Mouse (Mus musculus) kidney, adult 9 months (tissue): ENCODE measurements around the gene Kifc1.
"Not testable (repeated sequence)": the region's sequence is repeated elsewhere in the genome, so short reads cannot be mapped to it uniquely, and the experiment has no call there.

ENCODE experiments used
- DNase-seq: peaks from one replicate; pipeline ENCODE4 v3.0.0; 2022

The Kifc1 gene

GRCm38 (mm10) chr17:33918293-33919203, 28.1 kb upstream of the Kifc1 start:
- peak; percentile 35 for DNase-seq

DNA sequence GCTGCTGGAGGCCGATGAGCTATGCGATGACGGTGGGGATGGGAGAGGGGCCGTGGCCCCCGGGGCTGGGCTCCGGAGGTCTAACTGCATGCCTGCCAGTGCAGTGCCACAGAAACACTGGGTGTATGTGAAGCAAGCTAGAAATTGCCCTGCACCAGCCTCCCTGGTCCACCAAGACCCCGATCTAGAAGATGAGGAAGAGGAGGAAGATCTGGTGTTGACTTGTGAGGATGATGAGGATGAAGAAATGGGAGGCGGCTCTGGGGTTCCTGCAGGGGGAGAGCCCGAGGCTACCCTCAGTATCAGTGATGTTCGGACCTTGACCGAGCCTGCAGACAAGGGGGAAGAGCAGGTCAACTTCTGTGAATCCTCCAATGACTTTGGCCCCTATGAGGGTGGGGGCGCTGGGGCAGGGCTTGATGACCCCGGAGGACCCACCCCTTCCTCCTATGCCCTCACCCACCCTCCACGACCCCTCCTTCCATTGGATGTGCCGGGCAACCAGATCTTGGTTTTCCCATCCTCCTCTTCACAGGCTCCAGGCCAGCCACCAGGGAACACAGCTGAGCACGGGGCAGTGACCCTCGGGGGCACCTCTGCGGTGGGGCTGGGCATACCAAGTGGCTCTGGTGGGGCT, 27.3 kb upstream of the Kifc1 start:
- peak; percentile 27 for DNase-seq

DNA sequence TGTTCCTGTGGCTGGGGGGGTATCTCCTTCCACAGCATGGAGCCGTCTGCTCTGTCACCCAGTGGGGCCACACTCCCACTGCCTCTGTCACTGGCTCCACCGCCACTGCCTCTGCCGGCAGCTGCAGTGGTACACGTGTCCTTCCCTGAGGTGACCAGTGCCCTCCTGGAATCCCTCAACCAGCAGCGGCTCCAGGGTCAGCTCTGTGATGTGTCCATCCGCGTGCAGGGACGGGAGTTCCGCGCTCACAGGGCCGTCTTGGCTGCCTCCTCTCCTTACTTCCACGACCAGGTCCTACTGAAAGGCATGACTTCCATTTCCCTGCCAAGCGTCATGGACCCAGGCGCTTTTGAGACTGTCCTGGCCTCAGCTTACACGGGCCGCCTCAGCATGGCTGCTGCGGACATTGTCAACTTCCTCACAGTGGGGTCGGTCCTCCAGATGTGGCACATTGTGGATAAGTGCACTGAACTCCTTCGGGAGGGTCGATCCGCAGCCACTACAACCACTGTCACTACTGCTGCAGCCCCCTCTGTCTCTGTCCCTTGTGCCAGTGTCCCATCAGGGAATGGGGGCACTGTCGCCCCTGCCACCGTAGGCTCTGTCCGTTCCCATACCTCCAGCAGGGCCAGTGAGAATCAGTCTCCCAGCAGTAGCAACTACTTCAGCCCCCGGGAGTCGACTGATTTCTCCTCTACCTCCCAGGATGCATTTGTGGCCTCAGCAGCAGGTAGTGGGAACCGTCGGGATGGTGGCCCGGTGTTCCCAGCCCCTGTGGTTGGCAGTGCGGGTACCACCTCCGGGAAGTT, 26.6 kb upstream of the Kifc1 start:
- DNase-seq: peak; percentile 35

GRCm38 (mm10) chr17:33916294-33916693, 25.8 kb upstream of the Kifc1 start:
- peak; percentile 52 for DNase-seq

GRCm38 (mm10) chr17:33915671-33916250, 25.3 kb upstream of the Kifc1 start, which contains the start of the genes Tapbp and Zbtb22:
Gene Tapbp (plus strand): TSS chr17:33915899.
Gene Zbtb22 (plus strand): TSS chr17:33915904.
- peak; percentile 99 for DNase-seq

DNA sequence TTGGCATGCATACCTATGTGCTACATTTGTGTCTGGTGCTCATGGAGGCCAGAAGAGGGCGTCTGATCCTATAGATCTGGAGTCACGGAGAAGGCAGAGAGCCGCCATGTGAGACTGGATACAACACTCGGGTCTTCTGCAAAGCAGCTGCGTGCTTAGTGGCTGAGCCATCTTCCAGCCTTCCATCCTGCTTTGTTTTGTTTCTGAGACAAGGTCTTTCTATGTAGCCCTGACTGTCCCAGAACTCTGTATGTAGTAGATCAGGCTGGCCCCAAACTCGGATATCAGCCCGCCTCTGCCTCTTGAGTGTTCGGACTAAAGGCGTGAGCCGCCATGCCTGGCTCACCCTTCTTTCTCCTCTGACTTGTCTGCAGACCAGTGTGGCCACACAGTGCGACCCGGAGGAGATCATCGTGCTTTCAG, 24.5 kb upstream of the Kifc1 start:
- peak; percentile 35 for DNase-seq

DNA sequence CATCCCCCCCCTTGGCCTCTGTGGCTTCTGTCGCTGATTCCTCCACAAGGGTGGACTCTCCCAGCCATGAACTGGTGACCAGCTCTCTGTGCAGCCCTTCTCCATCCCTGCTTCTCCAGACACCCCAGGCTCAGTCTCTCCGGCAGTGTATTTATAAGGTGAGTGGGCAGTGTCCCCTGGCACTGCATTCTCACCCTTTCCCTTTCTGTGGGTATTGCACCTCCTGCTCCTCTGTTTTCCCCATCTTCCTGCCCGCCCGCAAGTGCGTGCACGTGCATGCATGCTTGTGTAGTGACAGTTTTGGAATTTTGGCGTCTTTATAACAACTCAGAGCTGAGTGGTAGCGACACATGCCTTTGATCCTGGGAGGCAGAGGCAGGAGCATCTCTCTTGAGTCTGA, 23.4 kb upstream of the Kifc1 start:
- peak; percentile 9 for DNase-seq

GRCm38 (mm10) chr17:33913264-33913663, 22.8 kb upstream of the Kifc1 start:
- peak; percentile 7 for DNase-seq

- peak; percentile 61 for DNase-seq
These were observed 21.5 kb upstream of the Kifc1 start for GRCm38 (mm10) chr17:33911813-33912414.

DNA sequence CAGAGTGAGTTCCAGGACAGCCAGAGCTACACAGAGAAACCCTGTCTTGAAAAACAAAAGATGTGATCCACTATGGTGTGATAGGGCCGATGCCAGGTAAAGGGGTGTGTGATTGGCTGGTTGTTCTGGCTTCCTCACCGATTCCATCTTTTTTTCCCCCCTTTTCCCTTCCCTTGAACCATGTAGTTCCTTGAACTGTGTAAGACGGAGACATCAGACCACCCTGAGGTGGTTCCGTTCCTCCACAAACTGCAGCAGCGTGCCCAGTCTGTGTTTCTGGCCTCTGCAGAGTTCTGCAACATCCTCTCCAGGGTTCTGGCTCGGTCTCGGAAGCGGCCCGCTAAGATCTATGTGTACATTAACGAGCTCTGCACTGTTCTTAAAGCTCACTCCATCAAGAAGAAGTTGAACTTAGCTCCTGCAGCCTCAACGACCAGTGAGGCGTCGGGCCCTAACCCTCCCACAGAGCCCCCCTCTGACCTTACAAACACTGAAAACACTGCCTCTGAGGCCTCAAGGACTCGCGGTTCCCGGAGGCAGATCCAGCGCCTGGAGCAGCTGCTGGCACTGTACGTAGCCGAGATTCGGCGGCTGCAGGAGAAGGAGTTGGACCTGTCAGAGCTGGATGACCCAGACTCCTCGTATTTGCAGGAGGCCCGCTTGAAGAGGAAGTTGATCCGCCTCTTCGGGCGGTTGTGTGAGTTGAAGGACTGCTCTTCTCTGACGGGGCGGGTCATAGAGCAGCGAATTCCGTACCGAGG, 20.8 kb upstream of the Kifc1 start:
- DNase-seq: no peak

DNA sequence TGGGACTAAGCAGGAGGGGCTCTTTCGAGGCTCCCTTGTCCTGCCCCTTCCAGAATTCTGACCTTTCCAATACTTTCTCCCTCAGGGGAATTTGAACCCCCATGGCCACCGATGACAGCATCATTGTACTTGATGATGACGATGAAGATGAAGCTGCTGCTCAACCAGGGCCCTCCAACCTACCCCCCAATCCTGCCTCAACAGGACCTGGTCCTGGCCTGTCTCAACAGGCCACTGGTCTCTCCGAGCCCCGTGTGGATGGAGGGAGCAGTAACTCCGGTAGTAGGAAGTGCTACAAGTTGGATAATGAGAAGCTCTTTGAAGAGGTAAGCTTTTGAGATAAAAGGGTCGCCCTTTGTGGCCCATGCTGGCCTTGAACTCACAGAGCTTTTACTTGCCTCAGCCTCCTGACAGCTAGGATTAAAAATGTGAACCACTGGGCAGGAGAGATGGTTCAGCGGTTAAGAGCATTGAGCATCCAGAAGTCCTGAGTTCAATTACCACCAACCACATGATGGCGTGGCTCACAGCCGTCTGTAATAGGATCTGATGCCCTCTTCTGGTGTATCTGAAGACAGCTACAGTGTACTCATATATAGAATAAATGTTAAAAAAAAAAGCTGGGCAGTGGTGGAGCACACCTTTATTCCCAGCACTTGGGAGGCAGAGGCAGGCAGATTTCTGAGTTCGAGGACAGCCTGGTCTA, 20.0 kb upstream of the Kifc1 start:
- no peak for DNase-seq

DNA sequence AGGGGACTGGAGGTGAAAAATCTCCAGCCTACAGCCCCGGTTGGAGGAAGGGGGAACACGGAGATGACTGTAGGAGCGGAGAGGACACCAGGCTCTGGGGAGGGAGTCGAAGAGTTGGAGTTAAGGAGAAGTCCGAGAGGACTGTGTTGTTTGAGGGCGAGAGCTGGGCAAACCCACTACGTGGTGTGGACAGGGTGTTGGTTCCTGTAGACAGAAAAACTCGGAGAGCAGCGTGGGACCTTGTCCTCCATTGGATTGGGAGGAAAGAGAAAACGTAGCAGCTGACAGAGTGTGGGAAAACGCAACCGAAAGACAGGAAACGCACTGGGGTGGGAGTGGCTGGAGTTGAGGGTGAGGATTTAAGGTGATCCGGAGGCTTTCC, 19.4 kb upstream of the Kifc1 start:
- DNase-seq: peak; percentile 65

GRCm38 (mm10) chr17:33909077-33909868, 18.8 kb upstream of the Kifc1 start, which contains the start of gene Daxx:
Gene Daxx (plus strand): TSS chr17:33909414.
- DNase-seq: peak; percentile 99

DNA sequence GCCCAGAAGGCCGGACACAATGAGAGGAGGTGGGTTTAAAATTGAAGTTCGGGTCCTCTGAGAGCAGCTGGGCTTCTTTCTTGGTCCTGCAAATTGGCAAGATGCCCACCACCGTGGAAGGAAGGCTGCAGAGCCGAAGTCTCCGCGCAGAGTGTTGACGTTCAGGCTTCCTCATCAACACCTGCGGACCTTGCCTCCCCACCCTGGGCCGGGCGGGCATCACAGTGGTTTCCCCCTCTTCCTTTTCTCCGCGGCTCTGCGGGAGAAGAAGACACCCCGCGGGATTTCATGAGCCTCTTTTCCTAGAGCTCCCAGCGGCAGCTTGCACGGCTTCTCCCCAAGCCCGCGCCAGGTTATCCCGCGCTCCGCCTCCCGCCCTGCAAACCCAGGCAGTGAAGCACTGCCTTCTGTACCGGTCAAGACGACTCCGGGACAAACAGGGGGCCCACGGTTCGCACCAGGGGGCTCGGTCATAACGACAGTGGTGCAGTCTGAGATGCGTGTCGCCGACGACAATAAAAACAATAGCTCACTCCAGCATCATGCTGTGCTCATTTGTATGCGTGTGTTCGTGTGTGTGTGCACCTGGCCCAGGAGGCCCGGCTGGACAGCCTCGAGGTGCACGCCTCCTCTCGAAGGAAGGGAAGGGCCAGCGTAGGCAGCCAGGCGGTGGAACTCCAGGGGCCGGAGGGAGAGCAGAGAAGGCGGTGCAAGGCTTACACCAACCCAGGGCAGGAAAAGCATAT, 18.0 kb upstream of the Kifc1 start:
- DNase-seq: peak; percentile 58

GRCm38 (mm10) chr17:33904835-33905234, 14.4 kb upstream of the Kifc1 start, which contains the start of gene Platr17:
Gene Platr17 (plus strand): TSS chr17:33905135.
- not testable (repeated sequence) for DNase-seq

GRCm38 (mm10) chr17:33903911-33904651, 13.6 kb upstream of the Kifc1 start:
- DNase-seq: not testable (repeated sequence)

DNA sequence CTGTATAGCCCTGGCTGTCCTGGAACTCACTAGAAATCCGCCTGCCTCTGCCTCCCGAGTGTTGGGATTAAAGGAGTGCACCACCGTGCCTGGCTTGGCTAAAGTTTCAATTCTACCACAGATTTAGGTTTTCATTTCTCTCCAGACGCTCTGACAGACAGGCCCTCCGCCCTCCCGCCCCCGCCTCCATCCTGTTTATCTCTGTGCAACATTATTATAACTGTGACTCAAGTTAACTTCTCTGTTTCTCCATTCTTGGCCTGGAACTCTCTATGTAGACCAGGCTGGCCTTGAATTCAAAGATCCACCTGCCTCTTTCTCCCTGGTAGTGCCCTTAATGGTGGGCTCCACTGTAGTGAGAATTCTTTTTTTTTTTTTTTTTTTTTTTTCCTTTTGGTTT, 12.0 kb upstream of the Kifc1 start:
- DNase-seq: no peak

DNA sequence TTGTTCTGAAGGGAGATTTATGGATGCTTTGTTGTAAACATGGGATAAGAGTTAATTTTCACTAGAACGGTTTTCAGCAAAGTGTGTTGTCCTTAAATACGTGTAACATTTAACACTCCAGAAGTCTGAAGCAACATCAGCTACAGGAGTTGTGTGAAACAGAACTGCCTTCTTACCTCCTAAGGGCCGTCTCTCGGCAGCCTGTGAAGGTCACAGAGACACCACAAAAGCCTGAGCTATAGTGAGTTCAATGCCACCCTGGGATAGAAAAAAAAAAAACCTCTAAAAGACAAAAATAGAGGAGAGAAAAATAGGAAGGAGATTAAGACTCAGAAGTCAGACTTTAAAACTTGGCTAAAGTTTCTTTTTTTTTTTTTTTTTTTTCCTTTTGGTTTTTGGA, 11.6 kb upstream of the Kifc1 start:
- no peak for DNase-seq
